Comparison of ENCODE assay signal across 9 mouse cellular contexts in genomic region chr1:27062311-27062710, GRCm38 (mm10).
DNase-seq lines count a peak whose midpoint lies in the region.
"Had no signal": no experiment of that assay in that cellular context is flagged by ENCODE, and none has a peak within 500 bp of the region (broad histone marks: within the 10 kb centered on the region; RNA-seq: fewer than 3 reads in every experiment).

No protein-coding gene starts in this region.

- intact Hi-C loops in left cerebral cortex, postnatal 4 days (cut with DNase I): no loop called here
- intact Hi-C loops in left cerebral cortex, postnatal 10 days (cut with DNase I): no loop called here

- DNase-seq in adrenal gland, postnatal 10 days: peak; percentile 29
- DNase-seq in adrenal gland, postnatal 36 days: no peak
- DNase-seq in gastrocnemius, postnatal 10 days: peak; percentile 3
- DNase-seq in gastrocnemius, adult 8-10 months (ENCODE audit: low spot score in 2 of 2): no peak
- peak; percentile 23 for DNase-seq in left cerebral cortex, postnatal 4 days
- DNase-seq in left cerebral cortex, postnatal 10 days (ENCODE audit: extremely low spot score in 1 of 2, low spot score in 2 of 2): no peak
- peak; percentile 34 for DNase-seq in layer of hippocampus, adult 9-11 months
- DNase-seq in thymus, postnatal 4 days: no peak
- DNase-seq: thymus, adult 2 months had no signal

Comparison
In these comparisons a context has a peak if more than half of its experiments do, and no peak if none do; other contexts are left out.
1. DNase-seq: peak in adrenal gland, postnatal 10 days (single experiment), gastrocnemius, postnatal 10 days (single experiment), left cerebral cortex, postnatal 4 days (single experiment) and layer of hippocampus, adult 9-11 months (single experiment); none in adrenal gland, postnatal 36 days (0 of 2), gastrocnemius, adult 8-10 months (0 of 2), left cerebral cortex, postnatal 10 days (0 of 2) and thymus, postnatal 4 days (single experiment).